Mouse (Mus musculus) right cerebral cortex, postnatal 10 days (tissue): ENCODE measurements around the gene 5730522E02Rik.
A peak's percentile ranks its signal among the peaks of the same experiment; 100 is the strongest.

Experiments
- DNase-seq, 2 experiments: peaks; one replicate each; pipeline ENCODE4 v3.0.0; 2021; ENCODE audit warnings: low spot score in 2 of 2

Gene 5730522E02Rik

DNA sequence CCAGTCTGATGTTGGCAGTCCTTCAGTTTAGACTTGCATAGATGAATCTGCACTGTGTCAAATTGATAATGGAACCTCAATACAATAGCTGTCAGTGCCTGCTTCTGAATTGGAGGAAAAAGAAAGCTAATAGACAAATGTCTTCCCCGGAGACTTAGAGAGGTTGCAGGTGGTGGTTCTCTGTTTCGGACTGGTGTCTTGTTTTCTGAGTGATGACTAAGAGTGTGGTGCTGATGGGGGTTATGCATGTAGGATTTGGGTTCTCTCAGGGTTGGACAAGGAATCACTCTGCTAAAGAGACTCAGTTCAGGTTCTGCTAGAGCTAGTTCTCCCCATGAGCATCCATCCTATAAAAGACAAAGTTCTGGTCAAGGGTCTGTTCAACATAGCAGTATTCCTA lies 397.1 kb downstream of the 5730522E02Rik start:
- DNase-seq, result no peak

DNA sequence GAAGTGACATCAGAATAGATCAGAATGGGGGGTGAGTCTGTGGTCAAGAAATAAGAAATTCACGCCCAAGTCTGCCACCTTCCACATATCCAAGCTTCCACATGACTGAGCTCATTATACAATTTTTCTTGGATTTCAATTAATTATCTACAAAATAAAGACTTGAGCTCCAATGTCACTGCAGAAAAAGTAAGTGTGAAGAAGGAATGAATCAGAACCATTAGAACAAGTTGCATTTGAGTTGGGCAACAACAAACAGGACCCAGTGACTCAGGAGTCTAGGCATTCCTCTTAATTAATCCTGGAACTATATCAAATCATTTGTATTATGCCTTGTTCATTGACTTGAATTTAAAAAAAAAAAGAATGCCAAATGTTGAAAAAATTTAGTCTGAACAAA lies 422.9 kb downstream of the 5730522E02Rik start:
- no peak for DNase-seq

DNA sequence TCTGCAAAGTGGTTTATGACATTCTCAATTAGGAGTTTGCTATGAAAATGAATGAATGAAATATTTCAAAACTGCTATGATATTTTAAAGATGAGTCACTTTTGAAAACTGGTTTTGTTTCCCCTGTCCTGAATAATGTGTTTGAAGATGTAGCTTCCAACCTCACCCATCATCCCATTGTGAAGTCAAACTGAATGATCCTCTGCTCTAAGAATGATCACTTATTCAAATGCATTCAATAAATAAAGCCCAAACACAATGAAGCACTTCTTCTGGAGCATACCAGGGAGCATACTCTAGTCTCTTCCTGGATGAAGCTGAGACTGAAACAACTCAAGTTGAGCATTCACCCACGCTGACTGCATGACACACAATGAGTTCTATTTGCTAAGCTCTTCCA lies 438.3 kb downstream of the 5730522E02Rik start:
- DNase-seq, result no peak

DNA sequence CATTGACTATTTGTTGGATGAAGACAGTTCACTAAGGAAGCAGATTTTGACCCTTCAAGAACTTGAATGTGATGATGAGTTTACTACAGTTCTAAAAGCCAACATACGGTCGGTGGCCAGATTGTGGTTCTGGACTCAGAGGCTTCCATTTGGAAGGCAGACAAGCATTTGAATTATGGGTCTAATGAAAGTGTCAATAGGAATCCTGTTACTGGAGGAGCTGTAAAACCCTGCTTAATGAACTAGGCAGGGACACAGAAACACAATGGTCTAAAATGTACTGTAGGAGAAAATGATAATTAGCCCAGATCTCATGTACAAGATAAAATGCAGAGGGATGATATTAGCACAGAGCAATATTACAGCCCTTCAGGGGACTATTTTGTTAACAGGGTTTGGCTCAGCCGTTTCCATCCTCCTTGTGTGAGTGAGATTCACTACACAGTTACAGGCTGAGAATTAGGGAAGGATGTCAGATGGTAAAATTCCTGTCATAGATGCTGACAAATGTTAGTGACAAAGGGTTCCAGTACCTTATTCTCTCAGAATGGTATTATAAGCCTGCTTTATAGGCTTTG lies 439.5 kb downstream of the 5730522E02Rik start:
- DNase-seq, result no peak

DNA sequence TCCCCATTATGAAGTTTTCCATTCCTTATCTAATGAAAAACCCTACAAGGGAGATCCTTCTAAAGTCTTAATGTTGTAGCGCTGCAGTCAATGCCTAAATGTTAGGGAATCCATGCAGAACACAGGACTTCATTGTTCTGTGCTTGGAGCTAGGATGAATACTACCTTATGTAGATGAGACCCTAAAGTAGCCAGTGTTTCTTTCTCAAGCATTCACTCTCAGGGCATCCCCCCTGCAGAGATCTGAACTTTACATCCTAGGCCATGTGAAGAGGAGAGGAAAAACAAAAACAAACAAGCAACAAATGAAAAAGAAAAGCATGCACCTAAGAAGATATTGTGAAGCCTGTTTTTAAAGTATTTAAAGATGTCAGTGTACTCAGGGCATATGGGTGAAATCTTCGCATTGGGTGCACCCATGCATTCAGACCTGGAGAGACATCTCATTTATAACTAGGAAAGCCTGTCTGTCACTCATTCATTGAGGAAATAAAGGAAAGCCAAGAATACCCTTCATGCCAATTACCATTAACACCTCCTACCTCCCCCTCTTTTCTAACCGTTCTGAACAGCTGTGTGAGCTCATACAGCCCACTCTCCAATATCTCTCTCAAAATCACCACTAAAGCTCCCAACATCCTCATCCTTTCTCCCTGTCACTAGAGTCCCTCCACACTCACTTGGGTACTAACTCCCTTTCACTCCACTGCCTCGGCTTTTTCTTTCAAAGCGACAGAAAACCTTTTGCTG lies 442.8 kb downstream of the 5730522E02Rik start:
- DNase-seq, result no peak

DNA sequence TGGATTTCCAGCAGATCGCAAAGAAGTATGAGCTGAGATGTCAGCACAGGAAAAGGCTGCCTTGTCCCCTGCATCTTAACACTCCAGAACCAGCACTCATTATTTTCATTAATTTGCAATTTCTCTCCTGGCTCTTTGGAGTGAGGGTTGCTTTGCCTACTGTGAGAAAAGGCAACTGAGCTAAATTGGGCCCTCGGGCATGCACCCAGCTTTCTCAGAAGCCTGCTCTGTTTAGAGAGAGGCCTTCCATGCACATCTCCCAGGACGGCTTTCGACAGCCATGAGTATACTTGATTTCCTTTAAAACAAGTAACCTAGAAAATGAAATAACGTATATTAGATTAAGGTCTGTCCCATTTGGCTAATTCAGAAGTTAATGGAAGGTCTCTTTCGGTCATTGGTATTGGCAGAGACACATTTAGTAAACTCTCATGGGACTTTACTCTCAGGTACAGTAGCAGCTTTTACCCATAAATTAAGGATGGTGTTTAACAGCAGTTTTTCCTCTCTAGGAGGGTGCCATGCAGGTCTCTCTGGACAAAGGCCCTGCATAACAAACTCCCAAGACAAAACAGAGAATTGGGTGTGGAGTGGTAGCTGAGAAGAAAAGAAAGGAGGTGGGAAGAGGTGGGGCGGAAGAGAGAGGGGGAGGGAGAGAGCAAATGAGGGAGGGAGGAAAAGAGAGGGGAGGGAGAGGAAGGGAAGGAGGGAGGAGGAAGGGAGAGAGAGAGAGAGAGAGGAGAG lies 457.2 kb downstream of the 5730522E02Rik start:
- peak; percentile 34 to 36 for DNase-seq

DNA sequence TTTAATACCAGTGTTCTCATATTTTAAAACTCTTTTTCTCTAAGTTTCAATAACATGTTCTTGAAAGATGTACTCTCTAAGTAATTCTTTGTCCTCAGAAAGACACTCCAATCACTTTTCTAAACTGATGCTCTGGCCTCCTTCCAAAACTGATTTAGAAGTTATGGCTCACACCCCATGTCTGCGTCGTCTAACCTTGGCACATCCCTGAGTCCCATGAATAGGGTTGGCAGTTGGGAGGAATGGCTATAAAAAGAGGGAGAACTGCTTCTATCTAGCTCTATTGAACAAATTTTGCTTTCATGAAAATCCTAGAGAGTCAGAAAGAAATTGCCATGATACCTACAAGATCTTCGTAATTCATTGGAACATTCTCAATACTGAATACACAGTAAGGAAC lies 458.1 kb downstream of the 5730522E02Rik start:
- no peak for DNase-seq

DNA sequence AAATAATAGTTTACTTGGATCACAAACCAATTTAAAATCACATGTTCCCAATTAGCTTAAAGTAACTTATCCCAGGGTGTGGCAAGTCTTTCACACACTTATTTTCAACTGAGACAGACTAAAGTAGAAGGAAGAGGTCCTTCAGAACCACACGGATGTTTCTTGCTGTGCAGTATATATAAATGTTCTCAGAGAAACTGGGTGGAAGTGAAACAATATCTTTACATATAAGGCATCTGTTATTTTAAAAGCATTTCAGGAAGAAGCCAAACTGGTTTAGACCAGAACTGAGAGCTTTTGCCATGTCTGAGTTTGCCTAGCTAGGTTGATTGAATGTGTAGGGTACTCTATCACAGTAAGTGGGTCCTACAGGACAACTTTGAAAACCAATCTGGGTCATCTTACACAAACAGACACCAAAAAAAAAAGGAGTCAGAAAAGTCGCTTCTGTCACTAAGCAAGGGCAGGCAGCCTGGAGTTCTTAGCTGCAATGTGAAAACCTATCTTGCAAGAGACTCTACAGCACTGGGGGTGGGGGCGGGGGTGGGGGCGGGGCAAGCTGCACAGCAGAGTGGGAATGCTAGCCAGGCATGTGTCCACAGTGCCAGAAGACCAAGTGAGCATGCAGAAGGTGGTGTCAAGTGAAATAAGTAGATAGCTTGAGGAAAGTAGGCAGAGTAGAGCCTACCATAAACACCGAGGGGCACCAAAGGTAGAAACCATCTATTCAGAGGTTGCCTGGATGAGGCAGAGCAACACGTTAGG lies 463.3 kb downstream of the 5730522E02Rik start:
- no peak for DNase-seq

DNA sequence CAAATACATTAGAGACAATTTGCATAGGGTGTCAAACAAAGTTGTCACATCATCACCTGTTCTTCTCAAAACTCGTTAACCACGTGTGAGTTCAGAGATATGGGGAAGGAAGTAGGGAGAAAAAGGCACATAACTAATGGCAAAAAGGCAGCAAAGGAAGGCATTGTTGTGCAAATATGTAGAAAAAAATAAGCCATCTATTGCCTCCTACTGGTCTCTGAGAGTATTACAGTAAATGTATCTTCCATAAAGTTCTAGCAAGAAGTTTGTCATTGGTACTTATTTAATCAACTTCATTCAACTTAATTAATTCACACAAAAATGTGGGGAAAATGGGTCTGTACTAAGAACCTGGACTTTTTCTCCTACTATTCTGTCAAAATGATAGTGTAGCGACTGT lies 466.9 kb downstream of the 5730522E02Rik start:
- DNase-seq, result no peak

DNA sequence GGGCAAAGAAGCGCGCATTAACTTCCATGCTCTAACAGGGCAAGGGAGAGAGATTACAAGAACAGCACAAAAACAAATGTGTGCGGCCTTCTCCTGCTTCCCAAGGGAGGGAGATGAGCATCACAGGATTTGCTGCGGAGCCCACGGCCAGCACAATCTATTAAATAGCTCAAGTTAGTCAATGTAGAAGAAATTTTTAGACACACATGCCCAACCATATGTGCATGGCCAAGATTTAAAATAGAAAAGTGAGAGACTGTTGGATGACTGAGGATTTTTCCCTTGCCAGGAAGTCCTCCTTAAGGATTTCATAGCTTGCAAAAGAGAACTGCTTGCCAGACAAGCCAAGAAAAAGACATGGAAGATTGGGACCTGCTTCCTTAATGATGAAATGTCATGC lies 473.3 kb downstream of the 5730522E02Rik start:
- peak; percentile 38 to 63 for DNase-seq

DNA sequence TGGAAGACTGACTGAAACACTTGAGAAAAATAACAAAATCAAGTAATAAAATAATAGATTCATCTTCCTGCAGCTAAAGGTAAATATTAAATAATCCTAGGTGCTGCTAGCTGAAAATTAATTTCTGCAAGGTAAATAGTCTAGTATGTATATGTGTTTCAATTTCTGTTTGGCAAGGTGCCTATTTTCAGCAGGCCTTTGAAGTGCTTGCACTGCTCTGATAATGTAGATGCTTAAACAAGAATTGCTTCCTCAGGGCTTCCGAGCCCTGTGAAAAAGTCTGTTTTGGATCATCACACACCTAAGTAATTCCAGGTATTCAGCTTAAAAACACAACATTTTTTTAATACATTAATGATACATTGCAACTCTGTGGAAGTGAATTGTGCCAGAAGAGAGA lies 481.1 kb downstream of the 5730522E02Rik start:
- no peak for DNase-seq

DNA sequence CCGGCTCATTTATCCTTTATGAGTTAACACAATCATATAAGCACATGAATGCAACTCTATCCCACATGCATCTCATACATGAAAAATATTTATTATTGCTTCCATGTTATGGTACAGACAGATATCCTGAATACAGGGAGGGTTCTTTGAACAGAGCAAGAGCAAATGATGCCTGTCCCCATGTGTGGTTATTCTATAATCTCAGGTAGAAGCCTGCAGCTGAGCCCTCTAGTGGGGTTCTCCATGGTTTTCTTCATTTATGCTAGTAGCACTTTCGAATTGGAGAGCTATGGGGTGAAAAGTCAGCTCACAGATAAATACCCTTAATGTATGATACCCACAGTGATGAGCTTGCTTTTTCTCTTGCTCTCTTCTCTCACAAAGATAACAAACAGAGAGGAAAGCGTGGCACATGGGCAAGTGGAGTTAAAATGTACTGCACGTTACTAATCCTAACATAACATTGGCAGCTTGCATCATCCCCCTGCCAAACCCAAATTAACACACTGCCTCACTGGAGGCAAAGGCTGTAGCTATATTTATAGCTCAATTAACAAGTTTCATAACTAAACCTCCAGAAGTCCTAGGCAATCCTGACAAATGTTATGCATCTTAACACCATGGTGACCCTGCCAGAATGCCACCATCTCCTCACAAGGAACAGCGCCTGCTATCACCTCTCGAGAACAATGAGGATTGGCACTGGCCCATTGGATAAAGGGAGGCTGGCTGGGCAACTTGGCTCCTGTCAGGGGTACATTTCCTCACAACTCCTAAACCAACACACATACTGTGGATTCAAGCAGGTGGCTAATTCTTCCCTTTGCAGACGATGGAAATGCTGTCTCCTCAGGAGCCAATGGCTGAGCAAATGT lies 494.9 kb downstream of the 5730522E02Rik start:
- DNase-seq, result peak; percentile 59 to 79

DNA sequence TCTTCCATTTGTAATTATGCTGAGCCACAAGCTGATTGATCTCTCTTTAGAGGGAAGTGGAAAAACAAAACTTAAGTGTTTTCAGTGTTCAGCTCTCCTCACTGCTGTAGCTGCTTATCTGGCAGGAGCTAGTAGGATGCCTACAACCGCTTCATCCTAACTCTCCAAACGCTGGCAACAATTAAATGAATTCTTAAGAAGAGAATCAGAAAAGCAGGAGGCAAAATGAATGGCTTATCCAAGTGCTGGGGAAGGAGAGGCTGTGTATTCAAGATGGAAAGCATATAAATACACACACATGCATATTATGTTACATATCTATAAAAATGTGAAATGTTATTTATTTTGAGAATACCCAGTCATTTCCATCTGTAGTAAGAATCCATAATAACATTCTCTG lies 500.0 kb downstream of the 5730522E02Rik start:
- DNase-seq, result peak in 1 of 2 experiments; percentile 45

DNA sequence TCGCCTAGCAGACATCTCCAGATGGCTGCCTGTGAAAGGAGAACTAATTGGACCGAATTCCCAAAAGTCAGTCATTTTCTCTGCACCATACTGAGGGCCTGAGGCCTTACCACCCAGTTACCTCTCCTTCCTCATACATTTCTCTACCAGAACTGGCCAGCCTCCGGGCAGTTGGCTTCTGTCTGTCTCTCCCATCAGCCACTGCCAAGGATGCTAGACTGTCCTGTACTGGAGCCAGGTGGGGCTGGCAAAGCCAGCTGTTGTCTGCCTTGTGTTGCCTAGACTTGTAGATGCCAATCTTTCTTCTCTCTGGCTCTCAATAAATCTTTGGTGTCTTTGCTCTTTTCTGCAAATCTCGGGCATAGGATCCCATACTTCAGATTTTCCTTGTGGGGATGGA lies 500.7 kb downstream of the 5730522E02Rik start:
- DNase-seq, result no peak

DNA sequence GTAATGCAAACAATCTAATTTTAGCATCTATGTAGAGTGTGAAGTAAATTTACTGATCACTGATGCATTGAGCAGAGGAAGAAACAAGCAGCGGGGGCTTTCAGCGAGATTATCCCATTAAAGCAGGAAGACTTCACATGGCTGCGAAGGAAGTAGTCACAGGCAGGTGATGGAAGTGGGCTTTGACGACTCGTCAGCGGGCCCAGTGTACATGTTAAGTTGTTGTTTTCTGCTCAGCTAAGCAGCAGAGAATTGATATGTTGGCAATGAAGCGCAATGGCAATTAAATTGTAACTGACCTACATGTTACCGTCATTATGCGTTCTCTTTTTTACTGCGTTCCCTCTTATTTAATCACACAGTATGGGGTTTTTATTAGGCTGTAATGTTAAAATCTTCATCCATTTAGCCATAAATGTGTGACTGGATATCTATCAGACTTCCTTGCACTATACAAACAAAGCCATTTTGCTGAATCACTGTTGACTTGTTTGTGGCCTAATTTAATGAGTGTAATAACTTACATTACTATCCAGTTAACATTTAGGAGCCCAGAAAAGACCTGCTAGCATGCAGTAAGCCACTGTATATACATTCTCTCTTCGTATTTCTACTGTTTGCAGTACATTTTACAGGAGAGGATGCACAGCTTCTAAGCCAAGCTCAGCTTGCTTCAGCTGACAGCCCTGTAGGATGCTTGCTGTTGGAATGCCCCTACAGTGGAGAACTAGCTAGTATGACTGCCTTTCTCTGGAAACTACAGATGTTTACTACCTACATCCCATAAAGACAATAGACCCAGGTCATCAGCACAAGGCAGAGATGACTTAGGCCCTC lies 506.0 kb downstream of the 5730522E02Rik start:
- no peak for DNase-seq

DNA sequence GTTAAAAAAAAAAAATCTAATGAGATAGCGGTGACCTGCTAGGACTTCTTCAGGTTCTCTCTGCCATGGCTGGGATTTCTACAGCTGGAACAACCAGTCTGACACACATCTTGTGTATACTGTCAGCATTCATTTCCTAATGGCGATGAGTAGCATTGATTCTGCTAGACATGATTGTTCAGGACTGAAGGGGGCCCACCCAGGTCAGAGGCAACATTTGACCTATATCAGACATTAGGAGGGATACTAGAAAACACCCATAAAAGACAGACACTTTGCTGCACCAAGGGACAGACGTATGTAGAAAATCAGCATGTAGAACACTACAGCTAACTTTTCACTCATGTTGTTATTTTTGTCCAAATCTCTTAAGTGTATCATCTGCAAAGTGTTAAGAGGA lies 507.8 kb downstream of the 5730522E02Rik start:
- DNase-seq, result no peak

DNA sequence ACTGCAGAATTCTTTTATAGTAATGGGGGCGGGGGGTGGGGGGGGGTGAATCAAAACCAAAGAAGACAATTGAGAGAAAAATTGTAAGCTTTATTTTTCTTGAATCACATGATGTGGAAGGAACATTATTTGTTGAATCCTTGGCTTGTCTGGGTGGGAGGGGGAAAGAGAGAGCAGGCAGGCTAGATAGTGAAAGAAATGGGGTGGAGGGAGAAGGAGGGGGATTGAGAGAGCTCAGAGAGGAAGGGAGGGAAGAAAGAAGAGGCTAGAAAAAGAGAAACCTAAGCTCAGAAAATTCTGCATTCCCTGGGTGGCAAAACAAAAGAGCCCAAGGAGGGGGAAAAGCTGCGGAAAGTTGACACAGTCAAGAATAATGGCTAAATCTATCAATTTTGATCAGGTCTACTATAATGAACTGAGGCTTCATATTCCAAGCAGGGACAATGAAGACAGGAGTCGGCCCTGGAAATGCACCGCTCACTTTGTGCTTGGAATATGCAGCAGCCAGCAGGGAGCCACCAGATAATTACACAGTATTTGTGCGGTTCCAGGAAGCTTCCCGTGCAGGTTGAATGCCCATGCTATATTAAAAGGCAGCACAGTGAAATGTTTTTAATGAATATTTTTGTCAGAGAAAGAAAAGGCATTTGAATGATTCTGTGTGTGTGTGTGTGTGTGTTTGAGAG lies 512.9 kb downstream of the 5730522E02Rik start:
- DNase-seq, result peak; percentile 34 to 35

DNA sequence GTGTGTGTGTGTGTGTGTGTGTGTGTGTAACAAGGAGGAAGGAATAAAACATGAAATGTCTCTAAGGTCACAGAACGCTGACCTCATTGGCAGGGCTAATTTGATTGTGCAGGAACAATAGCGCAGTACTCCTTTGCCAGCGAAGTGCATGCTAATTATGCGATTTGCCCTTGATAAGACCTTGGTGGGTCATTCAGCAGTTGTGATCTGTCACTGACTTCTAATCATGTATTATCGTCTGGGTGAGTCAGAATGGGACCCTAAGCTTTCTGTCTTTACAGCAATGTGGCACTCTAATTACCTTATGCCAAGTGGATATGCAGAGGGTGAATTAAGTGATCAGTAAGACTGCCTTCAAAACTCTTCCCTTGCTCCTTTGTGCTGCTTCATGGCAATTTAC lies 514.4 kb downstream of the 5730522E02Rik start:
- DNase-seq, result no peak

DNA sequence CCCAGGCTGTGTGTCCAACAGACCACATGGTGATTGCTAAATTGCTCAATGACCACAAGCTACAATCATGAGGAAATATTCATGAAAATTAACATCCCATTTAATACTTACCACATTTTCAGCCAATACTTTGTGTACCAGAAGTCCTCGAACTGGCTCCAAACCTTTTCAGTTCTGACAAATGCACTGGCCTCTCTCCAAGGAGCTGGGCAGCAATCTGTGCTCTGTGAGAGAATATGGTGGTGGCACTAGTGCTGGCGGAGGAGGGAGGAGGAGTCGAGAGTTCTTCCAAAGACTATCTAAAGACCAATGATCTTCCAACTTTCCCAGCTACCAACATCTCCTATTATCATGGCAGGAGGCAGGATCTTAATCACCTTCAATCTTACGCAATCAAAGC lies 525.8 kb downstream of the 5730522E02Rik start:
- DNase-seq, result peak; percentile 38 to 60

DNA sequence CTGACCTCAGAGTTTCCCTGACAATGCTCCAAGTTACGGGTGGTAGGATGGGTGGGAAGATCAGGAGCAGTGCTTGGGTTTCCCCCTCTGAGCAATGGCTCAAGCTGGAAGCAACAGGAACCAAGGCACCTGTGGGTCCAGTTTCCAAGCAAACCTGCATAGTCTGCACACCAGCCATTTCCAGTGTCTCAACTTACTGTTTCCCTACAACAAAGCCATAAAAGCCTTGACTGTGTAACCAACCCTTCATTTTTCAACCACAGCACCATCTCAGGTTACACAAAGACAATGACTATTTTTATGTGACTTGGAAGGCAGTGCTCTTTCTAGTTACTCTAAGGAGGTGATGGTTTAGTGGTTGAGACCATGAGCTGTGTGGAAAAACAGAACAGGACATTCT lies 530.7 kb downstream of the 5730522E02Rik start:
- no peak for DNase-seq
